Comparison of ENCODE assay signal across 9 mouse cellular contexts in the genomic region with DNA sequence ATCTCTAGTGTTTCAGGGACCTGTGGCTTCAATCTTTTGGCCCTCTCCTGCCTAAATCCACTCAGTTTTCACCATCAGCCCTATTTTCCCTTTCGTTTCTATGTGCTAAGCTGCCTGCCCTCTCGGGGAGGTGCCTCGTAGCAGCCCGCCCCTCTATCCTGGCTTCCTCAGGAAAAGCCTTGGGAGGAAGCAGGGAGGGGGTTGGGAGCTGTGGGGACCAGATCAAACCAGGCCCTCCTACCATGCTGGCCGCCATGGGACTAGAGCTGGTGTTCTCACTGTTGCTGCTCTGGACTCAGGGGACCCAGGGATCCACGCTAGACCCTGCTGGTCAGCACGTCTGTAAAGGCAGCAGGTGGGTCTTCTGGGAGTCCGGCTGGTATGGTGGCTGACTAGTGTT. TPM values are rescaled to one million over a fixed set of nuclear protein-coding genes. Genes with fewer than 3 reads are reported as not detected.
A peak's percentile ranks its signal among the peaks of the same experiment; 100 is the strongest.
DNase-seq lines count a peak whose midpoint lies in the region; ATAC-seq and TF ChIP-seq lines count a peak whose summit lies in the region.
"Had no signal": no experiment of that assay in that cellular context is flagged by ENCODE, and none has a peak within 500 bp of the region (broad histone marks: within the 10 kb centered on the region; RNA-seq: fewer than 3 reads in every experiment).

A gene (plus strand): TSS at position 205 of the 400 bp plus-strand sequence.

- no peak for TF ChIP-seq CTCF in olfactory bulb, adult 2 months (IDR thresholded peaks at IDR 0.05; ENCODE audit: insufficient read depth, low read depth, low read length)

- H3K4me1 ChIP-seq in neural tube, embryonic 11.5 days (ENCODE audit: control insufficient read depth, insufficient read depth, low read length) = peaks cover 10% of the 10 kb centered on the region; the same call in 1 of the 2 replicates
- H3K4me1 ChIP-seq in limb, embryonic 10.5 days = peaks cover 47% of the 10 kb centered on the region
- peaks cover 15% of the 10 kb centered on the region for H3K4me1 ChIP-seq in olfactory bulb, adult 2 months (ENCODE audit: control insufficient read depth, insufficient read depth, low read length)

- peaks cover 9% of the 10 kb centered on the region for H3K36me3 ChIP-seq in neural tube, embryonic 11.5 days (ENCODE audit: control insufficient read depth, insufficient read depth, low read length)
- peaks cover 23% of the 10 kb centered on the region for H3K36me3 ChIP-seq in limb, embryonic 10.5 days

- intact Hi-C loops in heart, postnatal 25 days (cut with DNase I) = loop anchor here (5.0 kb wide), 2 partner anchors 111 to 166 kb away; a partner anchor contains a TSS

- DNase-seq in neural tube, embryonic 11.5 days (ENCODE audit: low spot score) = no peak
- DNase-seq in neural tube, embryonic 10.5 days (ENCODE audit: extremely low spot score, low spot score) = no peak
- DNase-seq in heart, postnatal 25 days (ENCODE audit: low spot score) = peak; percentile 74
- no peak for DNase-seq in limb, embryonic 10.5 days (ENCODE audit: low spot score)
- no peak for DNase-seq in Muller cell, postnatal 12 days (ENCODE audit: inconsistent ontology term)
- DNase-seq in left cerebral cortex, adult 8-10 months (ENCODE audit: low spot score in 2 of 2) = no peak
- DNase-seq in natural killer cell, adult 2 months (ENCODE audit: low spot score in 2 of 2) = no peak

- TF ChIP-seq POLR2A in olfactory bulb, adult 2 months (IDR thresholded peaks at IDR 0.05; ENCODE audit: insufficient read depth, low read depth, low read length) = no peak

- no peak for ATAC-seq in neural tube, embryonic 11.5 days (ENCODE audit: insufficient read depth, low FRiP score, low TSS enrichment)

- no peak within 1 kb of the TSS for H3K4me3 ChIP-seq in neural tube, embryonic 11.5 days (ENCODE audit: low read depth, low read length)
- H3K4me3 ChIP-seq in limb, embryonic 10.5 days = peak within 1 kb of the TSS; percentile 23
- peak within 1 kb of the TSS; percentile 9; the same call in 1 of the 2 replicates for H3K4me3 ChIP-seq in olfactory bulb, adult 2 months (ENCODE audit: insufficient read depth, low read depth, low read length)

- H3K9me3 ChIP-seq in neural tube, embryonic 11.5 days (ENCODE audit: control insufficient read depth, low read length) = no peaks in the 10 kb centered on the region
- H3K9me3 ChIP-seq in limb, embryonic 10.5 days (replicated peaks) = no peaks in the 10 kb centered on the region
- H3K9me3 ChIP-seq: G1E had no signal

- 0 out of 2 replicates have a peak within 1 kb of the TSS, but pooled peaks have one; percentile 24 for H3K9ac ChIP-seq in neural tube, embryonic 11.5 days (ENCODE audit: low read length)

- 54% methylated on average over 8 of the region's 8 CpGs for WGBS in neural tube, embryonic 11.5 days
- WGBS in limb, embryonic 10.5 days = 60% methylated on average over 8 of the region's 8 CpGs
- 70% methylated on average over 8 of the region's 8 CpGs for WGBS in olfactory bulb, adult 2 months

- no peaks in the 10 kb centered on the region for H3K27me3 ChIP-seq in neural tube, embryonic 11.5 days (ENCODE audit: control insufficient read depth, insufficient read depth, low read length)
- no peaks in the 10 kb centered on the region for H3K27me3 ChIP-seq in limb, embryonic 10.5 days (ENCODE audit: low read depth, poor library complexity, severe bottlenecking)

- H3K4me2 ChIP-seq in neural tube, embryonic 11.5 days (ENCODE audit: low read depth) = no peak within 1 kb of the TSS

- no peak within 1 kb of the TSS for H3K27ac ChIP-seq in neural tube, embryonic 11.5 days (ENCODE audit: low read depth, low read length)
- H3K27ac ChIP-seq in limb, embryonic 10.5 days = peak within 1 kb of the TSS; percentile 10; the same call in 1 of the 2 replicates
- H3K27ac ChIP-seq in olfactory bulb, adult 2 months (ENCODE audit: insufficient read depth, low read depth, low read length) = no peak within 1 kb of the TSS

RNA-seq across cellular contexts. Expression of the gene that starts here (rescaled TPM):
- 4.4 and 4.8 TPM in 2 replicates for polyA plus RNA-seq in neural tube, embryonic 11.5 days (2014; fragmentation: Nextera tagmentation; extraction: Ambion mirVana)
- total RNA-seq in heart, postnatal 25 days (2021) = 10 to 100 TPM in 1 of 2 experiments, 1 to 10 TPM in 1; 8.5 to 12.1 TPM
- 7.0 and 7.1 TPM in 2 replicates for polyA plus RNA-seq in limb, embryonic 10.5 days (2016; fragmentation: Nextera tagmentation; extraction: Ambion mirVana)
- polyA plus RNA-seq in olfactory bulb, adult 2 months (2012; ENCODE audit: insufficient read depth, insufficient read length, low replicate concordance, missing spikeins) = not detected in 2 replicates
- 1 to 10 TPM; 1.6 to 1.9 (median 1.7) TPM for total RNA-seq in left cerebral cortex, adult 8-10 months (2022)
